Mouse (Mus musculus): ENCODE measurements at regions not wholly inside any gene's neighbourhood (a gene's known extent, or its start where the extent isn't known, plus 50 kb on each side); places are given as distances from the start of the nearest gene placed in this dataset.

- DNase-seq, result no peak
- intact Hi-C loops (cut with DNase I), result no loop called here
Measured at GRCm38 (mm10) chr2:79546206-79546605, 88.9 kb upstream of the Itprid2 start.

DNA sequence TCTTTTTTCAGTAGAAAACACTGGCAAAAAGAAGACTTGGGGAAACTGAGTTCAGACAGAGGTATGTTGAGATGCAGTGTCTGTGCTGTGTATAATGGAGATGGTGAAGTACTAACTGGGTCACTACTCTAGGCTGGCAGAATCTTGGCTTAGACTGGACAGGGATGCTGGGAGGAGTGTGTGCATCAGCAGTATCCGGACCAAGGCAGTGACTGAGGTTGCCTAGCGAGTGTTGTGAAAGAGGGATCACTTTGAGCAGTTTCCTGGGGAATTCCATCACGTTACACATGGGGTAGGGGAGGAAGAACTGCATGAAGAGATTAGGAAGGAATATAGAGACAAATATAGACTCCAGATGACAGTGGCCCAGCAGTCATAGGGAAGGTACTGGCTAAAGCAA, 87.9 kb upstream of the Itprid2 start:
- intact Hi-C loops (cut with DNase I), result no loop called here
- DNase-seq, result no peak

DNA sequence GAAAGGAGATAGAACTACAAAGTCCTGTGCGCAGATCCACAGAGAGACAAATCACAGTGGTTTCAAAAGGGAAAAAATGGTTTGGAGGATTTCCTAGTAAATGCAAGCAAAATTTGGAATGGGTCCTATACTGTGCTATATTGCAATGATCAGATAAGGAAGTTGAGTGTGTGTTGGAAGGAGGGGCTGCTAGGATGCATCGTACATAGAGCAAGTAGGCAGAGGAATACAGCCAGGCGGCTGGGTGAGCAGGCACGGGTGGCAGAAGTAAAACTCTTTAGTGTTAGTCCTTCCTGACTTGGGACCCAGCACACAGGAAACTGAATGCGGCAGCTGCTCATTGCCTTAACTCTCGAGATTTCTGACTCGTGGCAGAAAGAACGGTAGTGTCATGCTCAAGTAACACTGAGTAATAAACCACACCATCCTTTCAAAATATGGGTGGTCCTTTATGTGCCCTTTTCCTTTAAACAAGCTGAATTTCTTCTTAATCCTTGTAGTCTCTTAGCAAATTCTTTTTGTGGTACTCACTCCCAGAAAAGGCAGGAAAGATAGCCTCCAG, 87.0 kb upstream of the Itprid2 start:
- no peak for DNase-seq
- intact Hi-C loops (cut with DNase I), result no loop called here

- intact Hi-C loops (cut with DNase I), result no loop called here
- DNase-seq, result no peak
Measured at GRCm38 (mm10) chr2:79549781-79550180, 85.4 kb upstream of the Itprid2 start.

GRCm38 (mm10) chr2:79550432-79550831, 84.7 kb upstream of the Itprid2 start:
- no peak for DNase-seq
- intact Hi-C loops (cut with DNase I), result no loop called here

GRCm38 (mm10) chr2:79552481-79552880, 82.7 kb upstream of the Itprid2 start:
- no peak for DNase-seq
- intact Hi-C loops (cut with DNase I), result no loop called here

DNA sequence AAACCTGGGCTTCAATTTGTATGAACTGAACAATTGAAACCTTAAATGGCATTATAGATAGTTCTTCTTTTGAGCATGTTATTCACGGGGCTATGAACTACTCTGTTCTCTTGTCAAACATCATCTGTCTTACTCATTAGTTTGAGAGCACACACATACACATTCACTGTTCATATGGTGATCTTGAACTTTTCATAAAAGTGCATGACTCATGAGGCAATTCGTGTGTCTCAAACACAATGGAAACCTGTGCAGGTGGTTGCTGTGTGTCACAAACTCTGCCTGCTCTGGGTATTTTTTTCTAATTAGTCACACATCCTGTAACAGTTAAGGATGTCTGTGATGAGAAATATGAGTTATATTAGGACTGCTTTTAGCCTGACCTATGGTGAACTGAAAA, 79.8 kb upstream of the Itprid2 start:
- DNase-seq, result no peak
- intact Hi-C loops (cut with DNase I), result no loop called here

GRCm38 (mm10) chr2:79557361-79557760, 77.8 kb upstream of the Itprid2 start:
- intact Hi-C loops (cut with DNase I), result no loop called here
- no peak for DNase-seq

DNA sequence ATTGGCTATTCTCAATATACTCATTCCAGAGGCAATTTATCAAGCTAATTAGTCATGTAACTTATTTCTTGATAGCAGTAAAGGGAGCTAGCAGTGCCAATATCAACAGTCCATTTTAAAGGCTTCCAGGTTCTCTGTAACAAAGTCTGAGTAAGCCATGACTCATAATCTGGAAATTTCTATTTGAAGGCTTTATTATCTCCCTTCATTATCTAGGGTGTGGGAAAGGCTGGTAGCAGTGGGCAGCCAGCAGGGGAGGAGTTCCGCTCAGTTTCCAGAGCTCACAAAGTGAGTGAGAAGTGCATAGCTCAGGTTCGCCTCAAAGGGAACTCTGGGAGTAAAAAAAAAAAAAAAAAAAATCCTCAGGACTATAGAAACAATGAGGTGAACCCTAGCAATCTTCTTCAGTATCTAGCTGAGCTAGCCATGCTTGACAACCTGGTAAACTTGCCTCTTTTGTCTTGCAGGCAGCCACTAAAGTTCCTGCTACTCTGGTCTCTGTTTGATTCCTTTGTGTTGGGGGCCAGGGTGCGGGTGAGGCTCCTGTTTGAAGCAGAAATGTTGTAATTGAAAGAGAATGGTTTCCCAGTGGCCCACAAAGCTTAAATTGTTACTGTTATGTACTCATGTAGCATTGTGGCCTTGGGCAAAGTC, 68.7 kb upstream of the Itprid2 start:
- intact Hi-C loops (cut with DNase I), result no loop called here
- DNase-seq, result no peak

GRCm38 (mm10) chr2:79567413-79567934, 67.7 kb upstream of the Itprid2 start:
- DNase-seq, result no peak
- intact Hi-C loops (cut with DNase I), result no loop called here

GRCm38 (mm10) chr2:79569663-79570062, 65.5 kb upstream of the Itprid2 start:
- DNase-seq, result no peak
- intact Hi-C loops (cut with DNase I), result no loop called here

- DNase-seq, result no peak
- intact Hi-C loops (cut with DNase I), result no loop called here
Measured at GRCm38 (mm10) chr2:79571910-79572309, 63.2 kb upstream of the Itprid2 start.

- no peak for DNase-seq
- intact Hi-C loops (cut with DNase I), result no loop called here
Measured at GRCm38 (mm10) chr2:79575074-79575473, 60.1 kb upstream of the Itprid2 start.

DNA sequence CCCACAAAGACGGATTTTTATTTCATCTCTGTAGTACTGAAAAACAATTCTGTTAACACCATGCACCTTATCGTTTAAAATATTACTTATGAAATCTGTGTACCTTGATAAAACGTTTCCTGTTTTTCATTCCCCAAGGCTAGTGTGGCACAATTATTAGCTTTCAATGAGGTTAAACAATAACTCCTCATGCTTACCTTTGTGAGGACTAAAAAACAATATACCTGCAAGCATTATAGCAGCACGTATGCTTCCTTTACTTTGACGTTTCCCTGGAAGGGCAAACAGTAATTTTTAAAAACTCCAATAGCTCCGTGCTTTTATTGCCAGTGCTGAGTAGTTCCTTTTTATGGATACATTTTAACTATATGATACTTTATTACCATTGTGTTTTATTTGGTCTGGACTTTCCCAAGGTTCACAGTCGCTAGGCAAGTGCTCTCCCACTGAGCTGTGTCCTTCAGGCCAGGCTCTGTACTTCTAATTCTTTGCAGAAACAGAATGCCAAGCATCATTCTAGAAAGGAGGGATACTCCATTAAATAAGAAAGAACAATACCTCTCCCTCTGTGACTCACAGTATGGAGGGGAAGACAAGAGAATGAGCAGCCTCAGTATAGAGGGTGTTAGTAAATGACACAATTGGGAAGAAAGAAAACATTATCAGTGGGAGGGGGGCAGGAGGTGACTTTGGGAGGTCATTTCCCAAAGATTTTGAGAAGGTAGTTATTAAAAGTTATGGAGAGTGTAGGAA, 50.0 kb upstream of the Itprid2 start:
- no peak for DNase-seq
- intact Hi-C loops (cut with DNase I), result no loop called here
